Mouse (Mus musculus): ENCODE measurements around the gene Gm45234. TPM values are rescaled to one million over a fixed set of nuclear protein-coding genes. Genes with fewer than 3 reads are reported as not detected.

The Gm45234 gene
- polyA plus RNA-seq, 1 experiment from 2014 or later = not detected

DNA sequence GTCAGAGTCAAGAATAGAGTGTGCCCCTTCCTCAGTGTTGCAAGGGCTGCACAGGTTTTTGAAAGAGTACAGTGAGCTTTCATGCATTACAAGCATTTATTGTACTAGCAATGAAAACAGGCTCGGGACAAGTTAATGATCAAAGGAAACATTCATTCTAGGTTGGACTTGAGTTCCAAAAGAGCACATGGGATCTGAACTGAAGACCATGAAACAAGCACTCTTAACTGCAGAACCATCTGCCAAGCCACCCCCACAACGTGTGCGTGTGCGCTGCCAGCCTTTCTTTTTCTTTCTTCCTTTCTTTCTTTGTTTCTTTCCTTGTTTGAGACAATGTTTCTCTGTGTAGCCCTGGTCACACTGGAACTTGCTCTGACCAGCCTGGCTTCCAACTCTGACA lies 40.0 kb upstream of the Gm45234 start:
- H3K4me3 ChIP-seq (ENCODE audit: low read depth, low read length) = no peak overlapping the region
- WGBS (ENCODE audit: insufficient replicate concordance) = 84% methylated on average over 4 of the region's 4 CpGs
- H3K27ac ChIP-seq (ENCODE audit: low read depth) = no peak overlapping the region
- no peak for ATAC-seq
- no peaks in the 10 kb centered on the region for H3K27me3 ChIP-seq (ENCODE audit: insufficient read depth, low read length)
- H3K36me3 ChIP-seq (replicated peaks; ENCODE audit: insufficient read depth, low read length) = no peaks in the 10 kb centered on the region
- no peaks in the 10 kb centered on the region for H3K4me1 ChIP-seq (ENCODE audit: insufficient read depth)
- no peak for TF ChIP-seq CTCF (IDR thresholded peaks at IDR 0.05; ENCODE audit: low read depth)
- no peak for TF ChIP-seq EP300 (IDR thresholded peaks at IDR 0.05; ENCODE audit: low read depth)
- H3K4me2 ChIP-seq (ENCODE audit: low read depth, low read length) = no peak overlapping the region
- no peak for DNase-seq
- H3K9me3 ChIP-seq (ENCODE audit: low read length) = no peaks in the 10 kb centered on the region
- no peak overlapping the region for H3K9ac ChIP-seq (replicated peaks)

- ATAC-seq = no peak
Observed at GRCm38 (mm10) chr6:124791911-124792310, 36.1 kb upstream of the Gm45234 start.

DNA sequence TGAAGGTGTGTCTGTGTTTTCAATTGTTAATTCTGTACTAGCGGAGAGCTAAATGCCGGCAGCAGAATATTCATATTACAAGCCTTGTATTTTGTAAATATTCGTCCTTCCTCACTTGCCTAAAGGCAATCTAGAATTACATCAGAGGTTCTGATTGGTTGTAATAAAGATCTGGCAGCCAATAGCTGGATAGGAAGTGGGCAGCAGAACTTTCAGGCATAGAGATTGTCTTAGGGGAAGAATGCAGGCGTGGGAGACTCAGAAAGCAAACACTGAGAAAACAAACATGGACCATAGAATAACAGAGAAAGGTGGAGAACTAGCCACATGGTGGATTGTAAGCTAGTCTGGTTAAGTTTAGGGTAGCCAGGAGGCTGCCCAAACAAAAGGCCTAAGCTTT lies 34.3 kb upstream of the Gm45234 start:
- Histone ChIP-seq H3K27me3 (ENCODE audit: insufficient read depth, low read length) (no peaks in the 10 kb centered on the region), H3K9me3 (ENCODE audit: low read length) (no peaks in the 10 kb centered on the region), H3K4me1 (ENCODE audit: insufficient read depth) (peaks cover 5% of the 10 kb centered on the region; the same call in 1 of the 2 replicates), H3K4me3 (ENCODE audit: low read depth, low read length) (no peak overlapping the region), H3K4me2 (ENCODE audit: low read depth, low read length) (no peak overlapping the region), H3K27ac (ENCODE audit: low read depth) (no peak overlapping the region), H3K9ac (replicated peaks) (no peak overlapping the region), H3K36me3 (replicated peaks; ENCODE audit: insufficient read depth, low read length) (no peaks in the 10 kb centered on the region)
- TF ChIP-seq CTCF (IDR thresholded peaks at IDR 0.05; ENCODE audit: low read depth) (no peak), EP300 (IDR thresholded peaks at IDR 0.05; ENCODE audit: low read depth) (no peak)
- ATAC-seq = no peak
- DNase-seq = no peak
- WGBS (ENCODE audit: insufficient replicate concordance) = 51% methylated on average over 4 of the region's 4 CpGs

More at GRCm38 (mm10) chr6:124791911-124792310, 36.1 kb upstream of the Gm45234 start:
- 78% methylated on average over 3 of the region's 3 CpGs for WGBS (ENCODE audit: insufficient replicate concordance)
- Histone ChIP-seq H3K27ac (ENCODE audit: low read depth) (no peak overlapping the region), H3K4me1 (ENCODE audit: insufficient read depth) (no peaks in the 10 kb centered on the region; the same call in 1 of the 2 replicates), H3K9ac (replicated peaks) (no peak overlapping the region), H3K27me3 (ENCODE audit: insufficient read depth, low read length) (no peaks in the 10 kb centered on the region), H3K4me2 (ENCODE audit: low read depth, low read length) (no peak overlapping the region), H3K36me3 (replicated peaks; ENCODE audit: insufficient read depth, low read length) (no peaks in the 10 kb centered on the region), H3K9me3 (ENCODE audit: low read length) (no peaks in the 10 kb centered on the region), H3K4me3 (ENCODE audit: low read depth, low read length) (no peak overlapping the region)
- TF ChIP-seq EP300 (IDR thresholded peaks at IDR 0.05; ENCODE audit: low read depth) (no peak), CTCF (IDR thresholded peaks at IDR 0.05; ENCODE audit: low read depth) (no peak)
- no peak for DNase-seq

- DNase-seq = no peak
- no peak overlapping the region for H3K4me2 ChIP-seq (ENCODE audit: low read depth, low read length)
- H3K9me3 ChIP-seq (ENCODE audit: low read length) = no peaks in the 10 kb centered on the region
- H3K4me3 ChIP-seq (ENCODE audit: low read depth, low read length) = no peak overlapping the region
- H3K9ac ChIP-seq (replicated peaks) = no peak overlapping the region
- no peaks in the 10 kb centered on the region for H3K36me3 ChIP-seq (replicated peaks; ENCODE audit: insufficient read depth, low read length)
- WGBS (ENCODE audit: insufficient replicate concordance) = 78% methylated on average over 4 of the region's 4 CpGs
- ATAC-seq = no peak
- no peak for TF ChIP-seq EP300 (IDR thresholded peaks at IDR 0.05; ENCODE audit: low read depth)
- no peak for TF ChIP-seq CTCF (IDR thresholded peaks at IDR 0.05; ENCODE audit: low read depth)
- no peak overlapping the region for H3K27ac ChIP-seq (ENCODE audit: low read depth)
- H3K4me1 ChIP-seq (ENCODE audit: insufficient read depth) = peaks cover 5% of the 10 kb centered on the region; the same call in 1 of the 2 replicates
- no peaks in the 10 kb centered on the region for H3K27me3 ChIP-seq (ENCODE audit: insufficient read depth, low read length)
Observed at GRCm38 (mm10) chr6:124789519-124789918, 33.7 kb upstream of the Gm45234 start.

GRCm38 (mm10) chr6:124787722-124788121 lies 31.9 kb upstream of the Gm45234 start:
- no peaks in the 10 kb centered on the region for H3K36me3 ChIP-seq (replicated peaks; ENCODE audit: insufficient read depth, low read length)
- no peaks in the 10 kb centered on the region for H3K27me3 ChIP-seq (ENCODE audit: insufficient read depth, low read length)
- no peak overlapping the region for H3K4me3 ChIP-seq (ENCODE audit: low read depth, low read length)
- TF ChIP-seq CTCF (IDR thresholded peaks at IDR 0.05; ENCODE audit: low read depth) = no peak
- no peak for TF ChIP-seq EP300 (IDR thresholded peaks at IDR 0.05; ENCODE audit: low read depth)
- no peaks in the 10 kb centered on the region for H3K9me3 ChIP-seq (ENCODE audit: low read length)
- no peak overlapping the region for H3K27ac ChIP-seq (ENCODE audit: low read depth)
- no peak overlapping the region for H3K9ac ChIP-seq (replicated peaks)
- H3K4me2 ChIP-seq (ENCODE audit: low read depth, low read length) = no peak overlapping the region
- 71% methylated on average over 10 of the region's 10 CpGs for WGBS (ENCODE audit: insufficient replicate concordance)
- ATAC-seq (no peak), DNase-seq (no peak)
- H3K4me1 ChIP-seq (ENCODE audit: insufficient read depth) = peaks cover 6% of the 10 kb centered on the region

DNA sequence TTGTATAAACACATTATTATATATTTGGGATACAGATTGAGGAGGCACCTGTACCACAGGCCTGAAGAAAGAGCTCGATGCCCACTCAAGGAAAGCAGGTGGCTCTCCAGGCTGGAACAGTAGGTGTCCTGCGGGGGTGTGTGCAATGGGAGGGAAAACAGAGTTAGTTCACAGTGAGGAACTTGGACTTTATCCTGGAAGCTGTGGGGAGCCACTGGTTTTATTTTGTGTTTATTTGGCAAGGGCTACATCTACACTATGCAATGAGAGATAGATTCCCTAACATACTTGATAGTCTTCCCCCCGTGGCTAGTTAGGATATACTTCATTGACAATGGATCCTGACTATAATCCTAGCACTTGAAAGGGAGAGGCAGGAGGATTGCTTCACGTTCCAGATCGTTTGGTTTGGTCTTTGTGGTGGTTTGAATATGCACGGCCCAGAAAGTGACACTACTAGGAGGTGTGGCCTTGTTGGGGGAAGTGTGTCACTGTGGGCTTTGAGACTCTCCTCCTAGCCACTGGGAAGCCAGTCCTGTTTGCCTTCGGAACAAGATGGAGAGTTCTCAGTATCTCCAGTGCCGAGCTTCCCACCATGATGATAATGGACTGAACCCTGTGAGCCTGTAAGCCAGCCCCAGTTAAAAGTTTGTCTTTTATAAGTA lies 31.1 kb upstream of the Gm45234 start:
- peak; percentile 86 for ATAC-seq
- H3K27ac ChIP-seq (ENCODE audit: low read depth) = peak overlapping the region; percentile 31
- no peak for TF ChIP-seq EP300 (IDR thresholded peaks at IDR 0.05; ENCODE audit: low read depth)
- no peak for TF ChIP-seq CTCF (IDR thresholded peaks at IDR 0.05; ENCODE audit: low read depth)

More for the DNA sequence above, 31.1 kb upstream of the Gm45234 start:
- no peaks in the 10 kb centered on the region for H3K27me3 ChIP-seq (ENCODE audit: insufficient read depth, low read length)
- H3K9me3 ChIP-seq (ENCODE audit: low read length) = no peaks in the 10 kb centered on the region
- no peak overlapping the region for H3K9ac ChIP-seq (replicated peaks)
- WGBS (ENCODE audit: insufficient replicate concordance) = 34% methylated on average over 8 of the region's 8 CpGs
- peak overlapping the region; percentile 27; the same call in 1 of the 2 replicates for H3K4me2 ChIP-seq (ENCODE audit: low read depth, low read length)
- H3K4me1 ChIP-seq (ENCODE audit: insufficient read depth) = peaks cover 8% of the 10 kb centered on the region
- no peaks in the 10 kb centered on the region for H3K36me3 ChIP-seq (replicated peaks; ENCODE audit: insufficient read depth, low read length)
- no peak overlapping the region for H3K4me3 ChIP-seq (ENCODE audit: low read depth, low read length)
- DNase-seq = no peak

All from liver, postnatal 0 days (tissue).